Mouse (Mus musculus) embryonic stem cell, embryonic (primary cell): ENCODE results near the gene Spns2.

Experiments
- CTCF ChIA-PET, 4 experiments: fragments of 300-600 bp in 2 of 4; fragments of 350-600 bp in 2 of 4; sonication (Branson Sonifier 250); formaldehyde crosslinking; loops; one replicate each; lab custom pipeline; 2022; ENCODE audit warnings: inconsistent platforms in 2 of 4; lab: Charles Lee
- POLR2A ChIA-PET, 4 experiments: fragments of 300-600 bp in 2 of 4; fragments of 350-600 bp in 2 of 4; sonication (Branson Sonifier 250); formaldehyde crosslinking; loops; one replicate each; lab custom pipeline; 2022; ENCODE audit warnings: antibody characterized with exemption in 4 of 4, inconsistent platforms in 1 of 4; lab: Charles Lee

Spns2 gene

GRCm38 (mm10) chr11:72402017-72402416, 87.7 kb downstream of the Spns2 start:
- POLR2A ChIA-PET = interaction anchor here in 3 of 4 experiments (0.8 to 4.6 kb wide), 30 partner anchors 8 to 136 kb away, joined by 3 to 45 read pairs (median 4); partner anchors contain the start of genes Smtnl2 (in 3 of the 3), Ggt6 (in 1 of the 3) and Tekt1 (in 1 of the 3)
- CTCF ChIA-PET = interaction anchor here in 3 of 4 experiments (0.8 to 2.4 kb wide), 5 partner anchors 9 to 60 kb away, joined by 3 to 7 read pairs (median 3); partner anchors contain the start of gene Smtnl2 (in 1 of the 3)
